Mouse (Mus musculus) B cell, adult (primary cell): ENCODE data around the gene Rabep1. TPM values are rescaled to one million over a fixed set of nuclear protein-coding genes. Genes with fewer than 3 reads are reported as not detected.

Experiments
- total RNA-seq: library from RNA; stranded (reverse); gene quantifications from 4 replicates; pipeline ENCODE4 v1.2.4, GENCODE M21; 2023; ENCODE audit not compliant: inconsistent age

Rabep1 gene
- 52.7 to 57.4 TPM (median 54.9 TPM) in 4 replicates for total RNA-seq

DNA sequence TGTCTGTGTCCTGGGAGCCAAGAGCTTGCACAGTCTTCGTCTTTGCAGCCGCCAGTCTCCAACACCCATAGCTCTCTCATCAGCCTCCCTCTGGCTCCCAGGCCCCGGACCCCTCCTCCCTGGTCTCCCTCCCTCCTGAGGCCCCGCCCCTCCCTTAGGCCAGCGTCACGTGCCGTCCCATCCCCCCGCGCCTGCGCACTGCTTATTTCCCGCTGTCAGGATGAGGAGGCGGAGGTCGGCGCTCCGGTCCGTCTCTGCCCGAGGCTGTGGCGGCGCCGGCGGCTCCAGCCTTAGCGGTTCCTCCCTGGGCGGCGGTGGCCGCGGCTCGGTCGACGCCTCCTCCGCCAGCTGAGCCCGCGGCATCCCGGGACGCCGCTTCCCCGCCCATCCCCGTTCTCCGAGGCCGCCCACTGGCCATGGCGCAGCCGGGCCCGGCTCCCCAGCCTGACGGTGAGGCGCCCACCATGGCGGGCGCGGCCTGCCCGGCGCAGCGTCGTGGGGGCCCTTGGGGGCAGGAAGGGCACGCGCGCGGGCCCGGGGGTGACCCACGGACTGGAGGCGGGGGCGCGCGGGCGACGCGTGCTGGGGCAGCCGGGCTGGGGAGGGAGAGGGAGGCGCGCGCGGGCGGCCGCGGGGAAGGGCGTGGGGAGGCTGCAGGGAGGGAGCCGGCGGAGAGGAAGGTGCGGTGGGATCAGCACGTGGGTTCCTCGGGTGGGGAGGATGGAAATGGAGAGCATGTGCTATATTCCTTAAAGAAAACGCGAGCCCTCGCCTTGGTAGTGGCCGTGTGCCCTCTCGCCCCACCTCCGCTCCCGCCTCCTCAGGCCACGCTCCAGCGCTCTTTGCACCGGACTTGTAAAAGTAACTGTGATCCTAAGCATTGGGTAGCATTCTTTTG is at the start of gene Rabep1:
Gene Rabep1, plus strand, starts transcription at position 220 of the 898 bp plus-strand sequence.

DNA sequence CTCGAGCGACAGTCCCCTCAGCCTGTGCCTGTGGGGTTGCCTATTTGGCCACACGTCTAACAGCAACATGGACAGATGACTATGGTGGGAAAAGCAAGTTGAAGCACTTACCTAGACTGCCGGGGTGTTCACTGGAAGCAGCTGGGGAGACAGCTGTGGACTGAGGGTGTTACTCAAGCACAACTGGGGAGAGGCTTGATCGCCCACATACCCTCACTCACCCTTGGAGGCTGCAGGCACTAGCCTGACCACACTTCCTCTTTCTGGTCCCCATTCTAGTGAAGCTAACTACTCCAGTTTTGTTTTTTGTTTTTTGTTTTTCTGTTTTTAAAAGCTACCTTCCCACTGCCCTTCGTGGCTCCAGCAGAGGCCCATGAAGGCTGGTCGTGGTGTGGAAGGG is 32.2 kb upstream of the Rabep1 start, which contains the start of gene Scimp:
Gene Scimp, minus strand, starts transcription at position 222 of the 400 bp plus-strand sequence.

DNA sequence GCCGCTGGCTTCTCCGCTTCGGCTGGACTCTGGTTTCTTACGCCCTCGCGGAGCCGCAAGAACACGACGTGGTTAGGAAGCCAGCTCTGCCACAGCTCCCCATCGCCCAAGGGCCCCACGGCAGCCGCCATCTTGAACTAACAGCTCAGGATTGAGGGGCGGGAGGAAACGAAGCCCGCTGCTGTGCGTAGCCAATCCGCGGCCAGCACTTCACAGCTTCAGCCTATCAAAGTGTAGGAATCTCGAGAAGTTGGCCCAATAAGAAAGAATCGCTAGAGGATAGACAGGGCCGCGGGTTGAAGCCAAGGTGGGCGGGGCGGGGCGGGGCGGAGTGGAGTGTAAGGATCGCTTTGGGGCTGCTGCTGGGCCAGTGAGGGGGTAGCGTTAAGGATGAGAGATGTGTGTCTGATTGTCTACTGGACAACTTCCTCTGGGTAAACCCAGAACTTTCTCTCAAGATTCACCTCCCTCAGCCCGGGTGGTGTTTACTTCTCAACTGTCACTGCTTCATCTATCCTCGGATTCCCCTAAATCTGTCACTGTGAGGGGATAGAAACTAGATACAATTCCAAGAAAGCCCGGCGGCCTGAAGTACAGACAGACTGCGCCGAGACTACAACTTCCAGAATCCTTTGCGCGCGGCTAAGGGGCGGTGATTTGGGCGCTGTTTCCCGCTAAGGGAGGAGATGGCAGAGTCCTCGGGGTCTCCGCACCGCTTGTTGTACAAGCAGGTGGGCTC is 125.4 kb downstream of the Rabep1 start, which contains the start of the genes Nup88 and Rpain:
Gene Nup88, minus strand, starts transcription at position 153 of the 739 bp plus-strand sequence.
Gene Rpain, plus strand, starts transcription at position 393 of the 739 bp plus-strand sequence.

GRCm38 (mm10) chr11:70982557-70983228 is 138.1 kb downstream of the Rabep1 start, which contains the start of gene C1qbp:
C1qbp (minus strand) TSS chr11:70983026.

Other genes starting within 250 kb of the Rabep1 start
- gene 4930544D05Rik, start 228.9 kb upstream of the Rabep1 start, total RNA-seq = 1.6 TPM in 1 of 4 replicates, not detected in the others
- gene Chrne, start 225.6 kb upstream of the Rabep1 start, total RNA-seq = 1.1 to 1.2 TPM in 2 of 4 replicates, not detected in the others
- gene Gp1ba, start 205.7 kb upstream of the Rabep1 start, total RNA-seq = 0.29 TPM in 1 of 4 replicates, not detected in the others
- gene Rnf167, start 197.5 kb upstream of the Rabep1 start, total RNA-seq = 206 to 218 TPM (median 207 TPM) in 4 replicates
- gene Slc25a11, start 197.3 kb upstream of the Rabep1 start, total RNA-seq = 74.1 to 86.5 TPM (median 81.8 TPM) in 4 replicates
- gene Pfn1, start 190.1 kb upstream of the Rabep1 start, total RNA-seq = 1,394 to 1,549 TPM (median 1,435 TPM) in 4 replicates
- gene Eno3, start 187.6 kb upstream of the Rabep1 start, total RNA-seq = 30.9 to 40.5 TPM (median 35.3 TPM) in 4 replicates
- 37.7 to 45.8 TPM (median 44.0 TPM) in 4 replicates for gene Spag7, start 175.4 kb upstream of the Rabep1 start, total RNA-seq
- gene Camta2, start 156.7 kb upstream of the Rabep1 start, total RNA-seq = 57.0 to 68.2 TPM (median 65.4 TPM) in 4 replicates
- gene Inca1, start 144.6 kb upstream of the Rabep1 start, total RNA-seq = 0.71 to 4.0 TPM (median 2.1 TPM) in 4 replicates
- 30.9 to 35.3 TPM (median 32.4 TPM) in 4 replicates for gene Kif1c, start 144.2 kb upstream of the Rabep1 start, total RNA-seq
- 2.1 to 2.6 TPM (median 2.4 TPM) in 4 replicates for gene Zfp3, start 80.6 kb upstream of the Rabep1 start, total RNA-seq
- gene Scimp, start 32.2 kb upstream of the Rabep1 start, total RNA-seq = 20.5 to 28.8 TPM (median 24.4 TPM) in 4 replicates
- gene Nup88, start 125.2 kb downstream of the Rabep1 start, total RNA-seq = 88.2 to 95.2 TPM (median 89.6 TPM) in 4 replicates
- 44.7 to 65.4 TPM (median 52.4 TPM) in 4 replicates for gene Rpain, start 125.4 kb downstream of the Rabep1 start, total RNA-seq
- gene C1qbp, start 138.2 kb downstream of the Rabep1 start, total RNA-seq = 80.8 to 99.7 TPM (median 85.1 TPM) in 4 replicates
- 28.5 to 37.2 TPM (median 30.3 TPM) in 4 replicates for gene Dhx33, start 159.7 kb downstream of the Rabep1 start, total RNA-seq
- gene Mis12, start 174.8 kb downstream of the Rabep1 start, total RNA-seq = 9.0 to 15.2 TPM (median 11.5 TPM) in 4 replicates
- gene Derl2, start 175.1 kb downstream of the Rabep1 start, total RNA-seq = 25.9 to 33.2 TPM (median 29.9 TPM) in 4 replicates
- gene 6330403K07Rik, start 188.7 kb downstream of the Rabep1 start, total RNA-seq = not detected in 4 replicates